Mouse (Mus musculus) neural tube, postnatal 0 days (tissue): ENCODE data around the gene Aloxe3. TPM values are rescaled to one million over a fixed set of nuclear protein-coding genes. Genes with fewer than 3 reads are reported as not detected.

Experiments
- polyA plus RNA-seq: library from polyadenylated mRNA; unstranded; fragments of >200 nt; fragmentation: Nextera tagmentation; extraction: Ambion mirVana; gene quantifications from 2 replicates; pipeline ENCODE4 v1.2.1, GENCODE M21; 2015

Gene Aloxe3
- 9.9 and 11.9 TPM in 2 replicates for polyA plus RNA-seq

DNA sequence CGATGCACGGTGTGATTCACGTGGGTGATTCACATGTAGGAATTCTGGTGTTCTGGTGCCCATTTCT lies at the start of gene Aloxe3:
TSS of gene Aloxe3 (plus strand) at position 45 of the 67 bp plus-strand sequence.

DNA sequence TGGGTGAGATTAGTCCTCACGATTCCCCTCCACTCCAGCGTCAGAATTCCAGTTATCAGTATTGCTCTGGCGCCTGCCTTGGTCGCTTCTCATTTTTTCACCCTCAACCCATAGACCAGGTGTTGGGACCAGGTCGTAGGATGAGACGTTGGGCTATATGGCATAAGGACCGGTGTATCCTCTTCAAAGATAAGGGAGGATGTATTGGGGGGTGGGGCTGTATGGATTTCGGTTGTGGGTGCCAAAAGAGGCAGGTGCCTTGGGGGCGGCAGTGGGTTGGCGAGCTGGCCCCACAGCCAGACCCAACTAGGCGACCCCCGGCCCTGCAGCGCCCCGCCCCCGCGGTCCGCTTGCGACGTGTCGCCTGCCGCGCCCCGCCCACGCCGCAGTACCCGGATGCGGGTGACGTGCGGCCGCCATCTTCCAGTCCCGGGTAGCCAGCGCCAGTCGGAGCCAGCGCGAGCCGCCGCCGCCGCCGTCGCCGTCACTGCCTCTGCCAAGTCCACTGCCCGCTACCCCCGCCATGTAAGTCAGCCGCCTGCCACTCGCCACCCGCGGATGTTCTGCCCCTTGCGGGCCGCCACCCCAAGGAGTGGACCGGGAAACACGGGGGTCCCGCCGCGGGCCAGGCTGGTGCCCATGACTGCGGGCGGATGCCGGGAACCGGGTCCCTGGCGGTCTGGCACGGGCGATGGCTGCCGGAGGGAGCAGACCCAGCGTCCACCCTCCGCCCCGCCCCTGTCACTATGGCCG lies 37.4 kb upstream of the Aloxe3 start, which contains the start of gene Vamp2:
TSS of gene Vamp2 (plus strand) at position 388 of the 753 bp plus-strand sequence.

DNA sequence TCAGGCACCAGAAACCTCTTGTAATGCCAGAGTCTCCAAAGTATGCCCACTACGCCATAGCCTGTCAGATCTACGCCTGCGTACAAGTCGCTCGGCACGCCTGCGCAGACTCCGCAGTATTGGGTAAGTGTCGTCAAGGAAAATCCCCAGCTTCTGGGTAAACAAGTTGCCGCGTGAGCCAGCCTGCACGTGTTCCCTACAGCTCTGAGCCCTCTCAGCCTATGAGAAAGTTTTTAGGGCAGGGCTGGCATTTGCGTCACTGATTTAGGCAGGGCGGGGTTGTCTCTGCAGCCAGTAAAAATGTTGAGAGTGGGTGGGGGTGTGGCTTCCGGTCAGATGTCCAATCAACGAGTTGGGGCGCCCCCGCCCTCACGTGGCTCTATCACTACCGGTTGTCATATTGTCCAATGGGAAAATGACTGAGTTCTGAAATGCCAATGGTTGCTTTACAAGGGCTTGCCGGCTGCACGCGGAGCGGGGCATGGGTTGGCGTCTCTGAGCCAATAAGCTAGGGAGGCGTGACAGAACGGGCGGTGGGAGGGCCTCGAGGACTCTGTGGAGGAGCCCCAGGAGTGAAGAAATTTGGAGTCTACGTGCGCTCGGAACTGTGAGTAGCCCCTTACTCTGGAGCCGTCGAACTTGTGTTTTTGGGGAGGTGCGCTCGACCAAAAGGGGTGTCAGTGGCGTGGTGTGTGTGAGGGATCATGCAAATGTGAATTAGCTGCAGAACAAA lies 30.8 kb upstream of the Aloxe3 start, which contains the start of gene Per1:
TSS of gene Per1 (plus strand) at position 521 of the 733 bp plus-strand sequence.

DNA sequence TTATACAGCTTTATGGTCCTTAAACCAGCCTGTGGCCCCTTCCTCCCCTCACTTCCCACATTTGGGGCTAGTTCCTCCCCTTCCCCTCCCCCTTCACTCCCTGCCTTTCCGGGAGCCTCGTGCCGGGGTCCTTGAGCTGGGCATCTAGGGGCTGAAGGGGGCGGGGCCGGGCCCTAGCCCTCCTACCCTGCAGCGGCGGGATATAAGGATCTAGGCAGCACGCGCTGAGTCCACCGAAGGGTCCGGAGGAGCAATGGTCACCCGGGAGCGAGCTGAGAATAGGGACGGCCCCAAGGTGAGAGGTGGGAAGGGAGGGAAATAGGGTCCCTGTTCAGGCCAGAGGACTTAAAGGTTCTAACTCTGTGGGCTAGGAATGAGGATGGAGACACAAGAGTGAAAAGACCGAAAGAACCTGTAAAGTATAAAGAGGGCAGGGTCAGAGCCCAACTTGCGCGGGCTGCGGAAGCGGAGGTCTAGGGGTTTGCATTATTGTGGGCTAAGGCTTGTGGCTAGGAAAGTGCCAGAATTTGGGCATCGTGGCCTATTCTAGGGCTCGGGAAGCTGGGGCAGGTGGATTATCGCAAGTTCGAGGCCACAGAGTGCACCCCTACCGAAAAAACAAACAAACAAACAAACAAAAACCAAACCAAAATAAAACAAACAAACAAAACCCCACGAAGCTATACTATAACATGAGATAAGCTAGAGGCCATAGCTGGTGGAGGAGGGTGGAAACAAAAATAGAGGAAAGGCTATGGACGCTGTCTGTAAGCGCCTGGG lies 5.3 kb upstream of the Aloxe3 start, which contains the start of gene Hes7:
TSS of gene Hes7 (plus strand) at position 184 of the 780 bp plus-strand sequence.

DNA sequence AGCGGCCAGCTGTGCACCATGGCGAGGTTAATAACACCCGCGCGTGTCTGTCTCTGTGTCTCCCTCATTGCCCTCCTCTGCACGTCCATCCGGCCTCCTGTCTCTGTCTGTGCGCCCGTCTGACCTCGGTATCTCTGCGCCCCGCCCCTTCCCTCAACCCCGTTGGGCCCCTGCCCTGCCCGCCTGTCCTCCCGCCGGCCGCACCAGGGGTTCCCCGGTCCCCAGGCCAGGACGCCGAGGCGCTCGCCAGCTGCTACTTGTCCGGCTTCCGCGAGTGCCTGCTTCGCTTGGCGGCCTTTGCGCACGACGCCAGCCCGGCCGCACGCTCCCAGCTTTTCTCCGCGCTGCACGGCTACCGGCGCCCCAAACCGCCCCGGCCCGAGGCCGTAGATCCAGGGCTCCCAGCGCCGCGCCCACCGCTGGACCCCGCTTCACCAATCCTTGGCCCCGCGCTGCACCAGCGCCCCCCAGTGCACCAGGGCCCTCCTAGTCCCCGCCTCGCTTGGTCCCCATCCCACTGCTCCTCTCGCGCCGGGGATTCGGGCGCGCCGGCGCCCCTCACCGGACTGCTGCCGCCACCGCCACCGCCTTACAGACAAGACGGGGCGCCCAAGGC lies 3.3 kb upstream of the Aloxe3 start, which contains the start of gene 9130213A22Rik:
TSS of gene 9130213A22Rik (minus strand) at position 254 of the 616 bp plus-strand sequence.

DNA sequence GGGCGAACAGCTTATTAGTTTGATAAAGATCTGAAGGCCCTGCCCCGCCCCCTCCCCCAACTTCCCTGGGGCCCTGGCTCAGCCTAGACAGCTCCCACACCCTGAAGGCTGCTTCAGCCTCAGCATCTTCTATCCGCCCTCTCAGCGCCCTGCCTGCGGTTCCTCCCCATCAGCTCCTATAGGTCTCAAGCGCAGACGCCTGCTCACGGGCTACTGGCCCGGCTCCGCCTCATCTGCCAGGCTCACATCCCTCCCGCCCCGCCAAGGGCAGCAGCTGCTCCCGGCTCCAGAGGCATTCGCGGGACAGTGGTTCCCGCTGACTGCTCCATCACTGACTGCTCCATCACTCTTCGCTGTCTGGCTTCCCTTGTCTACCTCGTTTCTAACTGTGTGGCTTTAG lies 31.1 kb downstream of the Aloxe3 start, which contains the start of gene Alox12b:
TSS of gene Alox12b (plus strand) at position 190 of the 400 bp plus-strand sequence.

DNA sequence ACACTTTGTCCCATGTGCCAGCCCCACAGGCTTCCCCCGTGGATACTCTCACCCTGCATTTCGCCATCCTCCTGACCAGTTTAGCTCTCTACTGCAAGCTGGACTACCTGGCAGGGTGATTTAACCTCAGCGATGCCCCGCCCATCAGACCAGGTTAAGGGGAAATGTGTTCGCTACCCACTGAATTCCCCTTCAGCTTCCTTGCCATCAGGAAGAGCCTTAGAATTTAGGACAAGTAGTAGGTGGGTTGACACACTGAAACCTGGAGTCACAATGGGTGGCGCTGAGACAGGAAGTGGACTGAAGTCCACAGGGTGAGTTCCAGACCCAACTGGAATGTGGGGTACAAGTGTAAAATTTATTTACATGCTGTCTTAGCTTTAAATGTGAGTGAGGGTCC lies 72.0 kb downstream of the Aloxe3 start, which contains the start of gene Alox8:
TSS of gene Alox8 (minus strand) at position 101 of the 400 bp plus-strand sequence.

Other genes starting within 250 kb of the Aloxe3 start
- gene Rnf222, start 237.3 kb upstream of the Aloxe3 start, polyA plus RNA-seq: not detected in 2 replicates
- 568 and 632 TPM in 2 replicates for gene Rpl26, start 224.3 kb upstream of the Aloxe3 start, polyA plus RNA-seq
- 0.43 and 1.0 TPM in 2 replicates for gene Odf4, start 198.8 kb upstream of the Aloxe3 start, polyA plus RNA-seq
- 23.3 and 25.5 TPM in 2 replicates for gene Arhgef15, start 168.4 kb upstream of the Aloxe3 start, polyA plus RNA-seq
- gene Slc25a35, start 157.8 kb upstream of the Aloxe3 start, polyA plus RNA-seq: 3.4 and 3.6 TPM in 2 replicates
- gene Rangrf, start 150.7 kb upstream of the Aloxe3 start, polyA plus RNA-seq: 28.4 and 30.6 TPM in 2 replicates
- gene Pfas, start 117.4 kb upstream of the Aloxe3 start, polyA plus RNA-seq: 14.4 and 15.8 TPM in 2 replicates
- gene Ctc1, start 110.0 kb upstream of the Aloxe3 start, polyA plus RNA-seq: 36.9 and 43.6 TPM in 2 replicates
- gene Aurkb, start 80.2 kb upstream of the Aloxe3 start, polyA plus RNA-seq: 7.9 and 8.5 TPM in 2 replicates
- gene Borcs6, start 66.2 kb upstream of the Aloxe3 start, polyA plus RNA-seq: 30.3 and 31.4 TPM in 2 replicates
- 30.0 and 35.1 TPM in 2 replicates for gene Tmem107, start 55.1 kb upstream of the Aloxe3 start, polyA plus RNA-seq
- gene Vamp2, start 37.4 kb upstream of the Aloxe3 start, polyA plus RNA-seq: 425 and 492 TPM in 2 replicates
- 7.1 and 10.1 TPM in 2 replicates for gene Per1, start 30.7 kb upstream of the Aloxe3 start, polyA plus RNA-seq
- 1.8 and 2.1 TPM in 2 replicates for gene Hes7, start 5.5 kb upstream of the Aloxe3 start, polyA plus RNA-seq
- gene 9130213A22Rik, start 3.3 kb upstream of the Aloxe3 start, polyA plus RNA-seq: 1.3 and 1.4 TPM in 2 replicates
- 1.4 and 2.0 TPM in 2 replicates for gene Alox12b, start 31.1 kb downstream of the Aloxe3 start, polyA plus RNA-seq
- gene Alox8, start 71.9 kb downstream of the Aloxe3 start, polyA plus RNA-seq: 2.5 and 3.2 TPM in 2 replicates
- gene Gucy2e, start 111.1 kb downstream of the Aloxe3 start, polyA plus RNA-seq: 0.53 and 0.88 TPM in 2 replicates
- 8.1 and 10.7 TPM in 2 replicates for gene Cntrob, start 197.9 kb downstream of the Aloxe3 start, polyA plus RNA-seq
- gene Trappc1, start 198.1 kb downstream of the Aloxe3 start, polyA plus RNA-seq: 174 and 181 TPM in 2 replicates
- gene Kcnab3, start 200.4 kb downstream of the Aloxe3 start, polyA plus RNA-seq: 7.3 and 8.1 TPM in 2 replicates
- 252 and 273 TPM in 2 replicates for gene Rnf227, start 214.6 kb downstream of the Aloxe3 start, polyA plus RNA-seq
- 49.9 and 63.9 TPM in 2 replicates for gene Chd3, start 243.5 kb downstream of the Aloxe3 start, polyA plus RNA-seq